Mouse (Mus musculus): Measurements from ENCODE around the gene Ssbp3. TPM values are rescaled to one million over a fixed set of nuclear protein-coding genes. Genes with fewer than 3 reads are reported as not detected.

The Ssbp3 gene
- total RNA-seq, 2 experiments from 2014 or later: 114 to 119 TPM

- DNase-seq (ENCODE audit: extremely low spot score in 1 of 2, low spot score in 2 of 2): no peak
- intact Hi-C loops (cut with DNase I): no loop called here
Observed at GRCm38 (mm10) chr4:106948546-106948945, 38.0 kb downstream of the Ssbp3 start.

GRCm38 (mm10) chr4:106949200-106949599 is 38.7 kb downstream of the Ssbp3 start:
- intact Hi-C loops (cut with DNase I): no loop called here
- no peak for DNase-seq (ENCODE audit: extremely low spot score in 1 of 2, low spot score in 2 of 2)

DNA sequence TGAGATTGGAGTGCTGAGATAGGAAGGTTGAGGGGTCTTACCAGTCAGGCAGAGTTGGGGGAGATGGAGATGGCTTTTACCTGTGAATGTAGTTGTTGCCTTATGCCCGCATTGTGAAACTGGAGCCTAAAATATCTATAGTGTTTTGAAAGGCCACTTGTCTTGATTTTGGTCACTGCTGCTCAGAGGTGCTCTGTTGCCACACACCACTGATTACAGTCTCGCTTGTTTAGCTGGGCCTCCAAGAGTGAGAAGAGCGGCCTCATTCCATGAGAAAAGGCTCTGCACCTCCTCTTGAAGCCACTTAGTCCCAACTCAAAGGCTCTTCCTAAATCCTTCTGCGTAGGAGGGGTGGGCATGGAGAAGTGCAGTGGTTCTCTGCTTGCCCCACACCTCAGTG is 40.3 kb downstream of the Ssbp3 start:
- DNase-seq (ENCODE audit: extremely low spot score in 1 of 2, low spot score in 2 of 2): no peak
- intact Hi-C loops (cut with DNase I): no loop called here

DNA sequence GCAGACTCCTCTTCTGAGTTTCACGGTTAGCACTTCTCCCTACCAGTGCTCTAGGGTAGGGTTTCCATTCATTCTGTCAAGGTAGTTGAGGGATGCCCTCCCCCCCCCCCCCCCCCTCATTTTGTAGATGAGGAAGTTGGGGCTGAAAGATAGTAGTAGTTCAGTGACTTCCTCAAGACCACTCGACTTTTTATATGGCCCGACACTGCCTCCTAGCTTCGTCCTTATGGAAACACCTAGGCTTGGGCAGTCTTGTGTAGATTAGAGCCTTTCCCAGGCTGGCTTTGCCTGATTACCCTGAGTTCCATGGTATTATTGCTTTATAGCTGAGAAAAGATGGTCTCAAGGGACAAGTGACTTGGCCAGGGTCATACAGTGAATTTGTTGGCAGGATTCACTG is 41.0 kb downstream of the Ssbp3 start:
- no peak for DNase-seq (ENCODE audit: extremely low spot score in 1 of 2, low spot score in 2 of 2)
- intact Hi-C loops (cut with DNase I): no loop called here

DNA sequence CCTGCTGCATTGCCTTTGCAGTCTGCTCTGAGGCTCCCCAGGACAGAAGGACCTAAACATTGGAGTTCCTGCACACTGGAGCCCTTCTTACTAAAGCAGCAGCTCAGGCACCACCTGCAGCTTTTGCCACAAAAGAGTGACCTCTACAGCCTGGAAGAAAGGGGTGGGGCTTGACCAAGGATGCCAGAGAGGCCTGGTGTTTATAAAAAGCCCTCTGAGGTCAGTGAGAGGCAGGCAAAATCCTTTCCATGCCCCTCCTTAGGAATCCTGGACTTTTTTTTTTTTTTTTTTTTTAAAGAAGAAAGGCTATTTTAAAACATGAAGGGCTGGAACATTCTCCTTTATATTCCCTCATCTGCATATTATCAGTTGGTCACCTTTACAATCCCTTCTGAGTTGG is 42.7 kb downstream of the Ssbp3 start:
- intact Hi-C loops (cut with DNase I): no loop called here

DNA sequence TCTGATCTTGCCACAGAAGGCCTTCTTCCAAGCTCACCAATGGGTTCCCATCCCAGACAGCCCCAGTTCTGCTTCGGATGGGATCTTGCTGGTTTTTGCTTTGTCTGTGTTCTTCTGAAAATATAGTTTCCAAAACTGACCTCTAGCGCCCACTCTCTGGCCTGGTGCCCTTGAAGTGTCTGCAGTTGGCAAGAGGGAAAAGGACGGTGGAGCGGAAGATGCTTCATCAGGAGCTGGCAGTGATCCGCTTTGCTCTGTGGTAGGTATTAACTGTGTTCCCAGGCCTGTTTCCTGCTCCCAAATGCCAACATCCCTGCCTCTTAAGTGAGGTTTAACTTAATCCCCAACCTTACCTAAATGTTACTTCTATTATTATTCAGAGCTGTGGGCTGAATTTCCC is 43.3 kb downstream of the Ssbp3 start:
- intact Hi-C loops (cut with DNase I): no loop called here
- no peak for DNase-seq (ENCODE audit: extremely low spot score in 1 of 2, low spot score in 2 of 2)

More for the DNA sequence above, 42.7 kb downstream of the Ssbp3 start:
- no peak for DNase-seq (ENCODE audit: extremely low spot score in 1 of 2, low spot score in 2 of 2)

DNA sequence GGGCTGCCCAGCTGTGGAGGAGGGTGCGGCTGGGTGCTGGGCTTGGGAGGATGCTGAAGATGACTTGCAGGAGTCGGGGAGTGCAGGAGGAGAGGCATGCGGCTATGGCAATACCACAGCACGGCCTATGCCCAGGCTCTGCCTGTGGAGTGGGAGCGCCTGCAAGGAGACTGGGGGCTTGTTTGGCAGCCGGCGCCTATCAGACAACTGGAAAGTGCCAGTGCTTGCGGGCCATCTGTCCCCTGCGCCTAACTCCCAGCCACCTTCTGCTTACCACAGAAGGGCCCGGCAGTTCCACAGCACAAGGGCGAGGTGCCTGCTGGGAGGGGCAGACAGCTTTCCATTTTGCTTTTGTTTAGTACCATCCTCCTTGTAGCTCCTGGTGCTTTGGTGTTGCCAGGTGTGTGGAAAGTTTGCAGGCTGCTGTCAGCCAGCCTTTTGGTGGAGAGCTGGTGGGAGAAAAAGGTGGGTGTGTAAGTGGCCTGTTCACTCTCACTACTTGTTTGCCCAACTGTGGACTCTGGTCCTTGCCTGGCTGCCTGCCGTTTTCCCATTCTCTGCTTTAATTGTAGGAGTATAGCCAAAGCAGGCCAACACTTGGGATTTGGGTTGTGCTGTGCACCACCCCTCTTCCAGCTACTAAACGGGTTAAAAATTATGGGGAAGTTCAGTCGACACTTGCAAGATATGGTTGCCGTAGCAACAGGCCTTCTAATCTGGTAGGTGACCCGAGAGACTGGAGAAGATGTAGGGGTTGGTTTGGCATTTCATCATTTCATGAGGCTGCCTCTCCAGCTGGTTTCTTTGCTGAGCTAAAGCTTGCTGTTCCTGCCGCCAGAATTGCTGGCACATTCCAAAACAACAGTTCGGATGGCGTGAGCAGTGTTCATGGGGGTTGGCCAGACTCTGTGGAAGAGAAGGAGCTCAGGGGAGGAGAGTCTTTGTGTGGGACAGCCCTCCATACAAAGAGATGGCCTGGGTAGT is 45.5 kb downstream of the Ssbp3 start:
- intact Hi-C loops (cut with DNase I): no loop called here
- DNase-seq (ENCODE audit: extremely low spot score in 1 of 2, low spot score in 2 of 2): peak; percentile 37 to 53

GRCm38 (mm10) chr4:106958117-106958516 is 47.6 kb downstream of the Ssbp3 start:
- DNase-seq (ENCODE audit: extremely low spot score in 1 of 2, low spot score in 2 of 2): no peak
- intact Hi-C loops (cut with DNase I): no loop called here

DNA sequence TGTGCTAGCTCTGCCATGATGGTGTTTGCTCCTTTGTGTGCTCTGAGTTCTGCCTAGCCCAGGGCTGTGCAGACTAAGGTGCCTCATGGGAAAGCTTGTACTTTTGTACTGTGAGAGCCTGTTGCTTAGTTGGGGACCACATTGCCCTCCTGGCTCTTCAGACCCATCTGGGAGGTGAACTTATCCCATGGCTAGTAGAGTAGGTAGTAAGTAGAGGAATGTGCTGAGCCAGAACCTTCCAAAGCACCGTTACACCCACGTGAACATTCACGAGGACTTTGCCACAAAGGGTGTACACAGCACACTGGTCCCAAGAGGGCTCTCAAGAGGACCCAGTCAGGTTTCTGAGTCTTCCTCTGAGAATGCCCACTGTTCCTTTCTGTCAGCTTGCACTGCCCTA is 48.1 kb downstream of the Ssbp3 start:
- intact Hi-C loops (cut with DNase I): no loop called here
- no peak for DNase-seq (ENCODE audit: extremely low spot score in 1 of 2, low spot score in 2 of 2)

DNA sequence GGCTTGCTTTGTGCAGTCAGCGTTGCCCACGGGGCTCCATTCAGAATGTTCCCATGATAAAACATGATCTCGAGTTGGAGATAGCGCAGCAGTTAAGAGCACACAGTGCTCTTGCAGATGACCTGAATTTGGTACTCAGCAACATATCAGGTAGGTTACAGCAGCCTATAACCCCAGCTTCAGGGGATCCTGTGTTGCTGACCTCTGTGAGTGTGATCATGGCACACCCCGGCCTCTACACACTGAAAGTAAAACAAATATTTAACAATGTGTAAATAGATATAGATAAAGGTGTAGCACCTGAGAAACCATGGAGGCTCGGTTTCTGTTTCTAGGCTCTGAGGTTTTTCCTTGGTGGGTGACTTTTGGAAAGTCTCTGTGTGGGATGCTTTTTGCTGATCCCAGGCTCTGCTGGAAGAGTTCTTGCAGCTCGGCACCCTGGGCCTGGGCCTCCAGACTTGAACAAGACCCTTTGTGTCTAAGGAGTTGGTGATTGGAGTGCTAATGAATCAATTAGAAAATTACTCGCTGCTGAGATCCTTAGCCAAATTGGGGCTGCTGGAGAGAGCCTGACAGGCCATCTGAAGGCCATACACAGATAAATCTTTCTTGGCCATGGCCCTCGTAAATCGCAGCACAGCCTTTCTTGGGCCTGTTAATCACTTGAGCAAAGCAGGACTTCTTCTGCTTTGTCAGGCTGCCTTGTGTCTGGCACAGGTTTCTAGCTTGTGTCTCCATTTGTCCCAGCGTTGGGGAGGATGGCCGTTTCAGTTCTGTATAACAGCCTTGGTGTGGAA is 49.2 kb downstream of the Ssbp3 start:
- DNase-seq (ENCODE audit: extremely low spot score in 1 of 2, low spot score in 2 of 2): no peak
- intact Hi-C loops (cut with DNase I): no loop called here

- DNase-seq (ENCODE audit: extremely low spot score in 1 of 2, low spot score in 2 of 2): no peak
- intact Hi-C loops (cut with DNase I): no loop called here
Observed at GRCm38 (mm10) chr4:106960476-106960875, 50.0 kb downstream of the Ssbp3 start.

DNA sequence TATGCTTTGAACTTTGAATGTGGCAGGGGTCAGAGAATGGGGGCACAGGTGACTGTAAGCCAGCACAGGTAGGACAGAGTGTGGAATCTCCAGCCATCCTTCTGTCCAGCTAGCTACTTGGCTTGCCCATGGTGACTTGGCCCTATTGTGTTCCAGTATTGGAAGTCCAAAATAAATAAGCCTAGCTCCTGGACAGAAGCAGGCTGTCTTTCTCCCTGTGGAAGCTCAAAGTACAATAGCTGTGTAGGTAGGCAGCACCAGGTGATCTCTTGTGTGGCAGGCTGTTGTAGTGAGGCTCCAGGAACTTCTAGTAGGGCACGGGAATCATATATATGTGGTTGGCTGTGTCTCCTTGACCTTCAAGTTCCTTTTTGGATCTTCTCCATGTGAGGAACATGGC is 50.8 kb downstream of the Ssbp3 start:
- intact Hi-C loops (cut with DNase I): no loop called here

GRCm38 (mm10) chr4:106964356-106964755 is 53.9 kb downstream of the Ssbp3 start:
- DNase-seq (ENCODE audit: extremely low spot score in 1 of 2, low spot score in 2 of 2): peak in 1 of 2 experiments; percentile 42

More for the DNA sequence above, 50.8 kb downstream of the Ssbp3 start:
- no peak for DNase-seq (ENCODE audit: extremely low spot score in 1 of 2, low spot score in 2 of 2)

GRCm38 (mm10) chr4:106964996-106965395 is 54.5 kb downstream of the Ssbp3 start:
- no peak for DNase-seq (ENCODE audit: extremely low spot score in 1 of 2, low spot score in 2 of 2)
- intact Hi-C loops (cut with DNase I): no loop called here

More at GRCm38 (mm10) chr4:106964356-106964755, 53.9 kb downstream of the Ssbp3 start:
- intact Hi-C loops (cut with DNase I): no loop called here

- intact Hi-C loops (cut with DNase I): no loop called here
- DNase-seq (ENCODE audit: extremely low spot score in 1 of 2, low spot score in 2 of 2): no peak
Observed at GRCm38 (mm10) chr4:106966443-106966842, 55.9 kb downstream of the Ssbp3 start.

- intact Hi-C loops (cut with DNase I): no loop called here
- DNase-seq (ENCODE audit: extremely low spot score in 1 of 2, low spot score in 2 of 2): no peak
Observed at GRCm38 (mm10) chr4:106968910-106969309, 58.4 kb downstream of the Ssbp3 start.

- intact Hi-C loops (cut with DNase I): no loop called here
- DNase-seq (ENCODE audit: extremely low spot score in 1 of 2, low spot score in 2 of 2): no peak
Observed at GRCm38 (mm10) chr4:106970786-106971185, 60.3 kb downstream of the Ssbp3 start.

GRCm38 (mm10) chr4:106972061-106972460 is 61.6 kb downstream of the Ssbp3 start:
- intact Hi-C loops (cut with DNase I): no loop called here
- no peak for DNase-seq (ENCODE audit: extremely low spot score in 1 of 2, low spot score in 2 of 2)

DNA sequence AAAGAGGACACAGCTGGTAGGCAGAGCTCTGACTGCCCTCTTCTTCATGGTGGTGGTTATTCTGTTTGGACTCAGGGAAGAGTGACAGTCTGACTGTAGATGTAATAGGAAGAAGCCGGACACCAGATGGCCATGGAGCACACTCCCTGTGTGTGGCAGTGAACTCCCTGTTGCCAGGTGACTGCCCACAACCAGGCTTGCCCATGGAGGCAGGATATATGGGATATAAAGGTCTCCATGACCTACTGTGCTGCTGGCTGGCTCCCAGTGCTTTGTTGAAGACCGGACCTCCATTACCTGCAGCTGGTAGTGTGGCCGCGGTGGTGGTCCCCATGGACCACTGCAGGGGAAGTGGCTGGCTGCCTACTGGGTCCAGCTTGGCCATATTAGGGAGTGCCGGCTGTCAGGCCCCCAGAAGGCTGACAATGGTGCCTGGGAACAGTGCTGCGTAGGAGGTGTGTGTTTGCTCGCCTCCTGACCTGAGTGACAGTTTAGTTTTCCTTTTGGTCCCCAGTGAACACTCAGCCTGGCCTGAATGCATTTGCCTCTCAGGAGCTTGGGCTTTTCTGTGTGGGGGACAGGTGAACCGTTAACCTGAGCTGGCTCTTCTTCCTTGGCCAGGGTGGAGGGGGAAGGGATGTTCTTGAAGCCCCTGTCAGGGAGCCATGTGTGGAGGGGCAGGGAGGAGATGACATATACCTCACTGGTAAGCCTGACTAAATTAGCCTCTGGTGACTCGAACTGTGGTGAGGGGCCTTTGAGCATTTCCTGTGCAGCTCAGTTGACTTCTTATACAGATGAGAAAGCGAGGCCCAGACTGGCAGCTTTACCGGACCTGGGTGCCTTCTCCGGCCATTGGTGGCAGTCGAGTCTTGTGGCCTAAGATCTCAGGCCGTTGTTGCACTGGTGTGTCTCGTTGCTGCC is 62.2 kb downstream of the Ssbp3 start:
- intact Hi-C loops (cut with DNase I): no loop called here

More for the DNA sequence above, 62.2 kb downstream of the Ssbp3 start:
- no peak for DNase-seq (ENCODE audit: extremely low spot score in 1 of 2, low spot score in 2 of 2)

All from left cerebral cortex, postnatal 10 days (tissue).